Mouse (Mus musculus): ENCODE measurements around the gene Apom.

GRCm38 (mm10) chr17:35157254-35157653, 25.4 kb upstream of the Apom start:
- TF ChIP-seq CTCF (IDR thresholded peaks at IDR 0.05; ENCODE audit: extremely low read depth, insufficient read depth, insufficient read length, insufficient replicate concordance) (no peak), POLR2A (IDR thresholded peaks at IDR 0.05; ENCODE audit: low read depth, low read length) (no peak)

Data from spleen, adult 2 months (tissue).